Mouse (Mus musculus) heart, adult 18-20 months (tissue): ENCODE data around the gene Zc2hc1c. TPM values are rescaled to one million over a fixed set of nuclear protein-coding genes. Genes with fewer than 3 reads are reported as not detected.

Source experiments
- DNase-seq, 2 experiments: peaks; one replicate each; pipeline ENCODE4 v3.0.0; 2021 to 2022; ENCODE audit warnings: mixed read lengths in 1 of 2
- microRNA-seq, 2 experiments: library from miRNA; unstranded; fragments of <30 nt; microRNA quantifications; one replicate each; pipeline ENCODE4 v1.2.0; 2022
- total RNA-seq, 2 experiments: library from RNA; stranded (reverse); gene quantifications; 2 replicates each; pipeline ENCODE4 v1.2.3; 2021

The Zc2hc1c gene
- total RNA-seq, 2 experiments from 2014 or later = 1.7 to 2.3 TPM

DNA sequence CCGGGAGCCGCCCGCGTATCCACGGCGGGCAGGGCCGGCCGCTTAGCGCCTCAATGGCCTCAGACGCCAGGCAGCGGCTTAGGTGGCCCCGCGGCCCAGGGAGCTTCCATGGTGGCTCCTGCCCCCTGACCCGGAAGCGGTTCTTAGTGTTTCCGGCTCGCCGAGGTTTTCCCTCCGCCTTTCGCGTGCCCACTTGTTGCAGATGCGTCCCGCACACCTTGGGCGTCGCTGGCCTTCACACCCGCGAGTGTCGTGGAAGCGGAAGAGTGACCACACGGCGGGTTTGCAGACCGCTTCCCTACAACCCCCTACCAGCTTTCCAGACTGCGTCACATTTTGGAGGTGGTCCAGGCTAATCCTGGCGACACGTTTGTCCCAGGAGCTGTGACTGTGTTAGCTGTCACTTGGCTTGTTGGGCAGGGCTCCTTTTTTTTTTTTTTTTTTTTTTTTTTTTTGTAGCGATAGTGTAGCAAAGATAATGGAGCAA is 50.9 kb downstream of the Zc2hc1c start, which contains the start of gene Nek9:
TSS of gene Nek9 (minus strand) at position 120 of the 487 bp plus-strand sequence.
- DNase-seq = peak; percentile 94 to 98

DNA sequence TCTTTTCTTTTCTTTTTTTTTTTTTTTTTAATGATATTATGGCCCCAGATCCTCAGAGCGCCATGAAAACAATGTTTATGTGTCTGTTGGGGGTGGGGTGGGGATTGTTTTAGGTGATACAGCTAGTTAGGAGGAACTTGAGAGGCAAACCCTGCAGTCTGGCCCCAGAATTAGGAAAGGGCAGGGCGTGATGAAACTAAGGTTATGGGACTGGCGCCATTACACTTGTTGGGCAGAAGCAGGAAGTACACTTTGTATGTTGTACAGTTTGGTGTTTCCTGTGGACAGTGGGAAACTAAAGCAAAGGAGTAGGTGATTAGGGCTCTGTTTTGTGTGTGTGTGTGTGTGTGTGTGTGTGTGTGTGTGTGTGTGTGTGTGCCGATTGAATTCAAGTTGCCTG is 51.6 kb downstream of the Zc2hc1c start:
- DNase-seq = peak; percentile 38 to 45

DNA sequence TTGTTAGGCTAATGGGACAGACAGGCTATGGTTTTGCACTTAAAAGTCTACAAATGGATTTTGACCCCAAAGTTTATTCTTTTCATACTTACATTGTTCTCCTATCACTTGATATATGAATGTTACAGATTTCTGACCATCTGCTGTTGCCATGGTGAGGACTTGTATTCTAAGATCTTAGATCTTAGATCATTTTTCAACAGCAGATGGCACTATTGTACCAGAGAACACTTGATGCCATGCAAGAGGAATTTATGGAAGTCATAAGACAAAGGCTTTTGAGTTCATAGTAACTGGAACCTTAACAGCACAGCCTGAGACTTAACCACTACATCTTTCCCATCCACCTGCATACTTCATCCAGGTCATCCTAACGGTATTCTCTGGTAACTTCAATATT is 52.7 kb downstream of the Zc2hc1c start:
- peak; percentile 42 to 80 for DNase-seq

DNA sequence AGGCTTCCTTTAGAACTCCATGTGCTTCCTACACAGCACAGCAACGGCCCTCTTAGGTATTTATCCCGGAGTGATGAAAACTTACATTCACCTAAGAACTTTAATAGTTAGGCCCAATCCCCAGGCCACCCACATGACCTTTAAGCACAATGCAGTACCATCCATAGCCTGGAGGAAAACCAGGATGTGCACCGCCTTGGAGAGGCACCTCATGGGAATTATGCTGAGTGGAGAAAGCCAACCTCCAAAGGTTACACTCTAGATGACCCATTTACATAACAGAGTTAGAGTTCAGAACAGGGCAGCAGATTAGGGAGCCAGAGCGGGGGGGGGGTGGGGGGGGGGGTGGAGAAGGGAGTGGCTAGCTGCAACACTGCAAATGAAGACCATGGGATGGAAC is 53.9 kb downstream of the Zc2hc1c start:
- DNase-seq = no peak

DNA sequence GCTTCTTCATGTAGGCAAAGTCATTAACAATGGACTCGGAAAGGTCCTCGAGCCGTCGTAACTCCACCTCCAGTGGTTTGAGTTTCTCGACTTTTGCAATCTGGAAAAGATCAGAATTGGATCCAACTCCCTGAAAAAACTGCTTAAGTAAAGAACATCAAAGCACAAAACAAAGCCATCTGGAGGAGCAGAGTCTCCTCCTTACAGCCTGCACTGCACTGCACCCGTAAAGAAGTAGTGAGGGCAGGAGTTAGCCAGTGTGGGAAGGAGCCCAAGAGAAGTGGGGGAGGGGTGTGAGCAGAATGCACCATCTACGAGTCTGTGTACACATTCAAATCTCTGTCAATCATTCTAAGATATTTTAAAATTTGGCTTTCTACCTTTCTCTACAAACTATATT is 55.9 kb downstream of the Zc2hc1c start:
- DNase-seq = no peak

DNA sequence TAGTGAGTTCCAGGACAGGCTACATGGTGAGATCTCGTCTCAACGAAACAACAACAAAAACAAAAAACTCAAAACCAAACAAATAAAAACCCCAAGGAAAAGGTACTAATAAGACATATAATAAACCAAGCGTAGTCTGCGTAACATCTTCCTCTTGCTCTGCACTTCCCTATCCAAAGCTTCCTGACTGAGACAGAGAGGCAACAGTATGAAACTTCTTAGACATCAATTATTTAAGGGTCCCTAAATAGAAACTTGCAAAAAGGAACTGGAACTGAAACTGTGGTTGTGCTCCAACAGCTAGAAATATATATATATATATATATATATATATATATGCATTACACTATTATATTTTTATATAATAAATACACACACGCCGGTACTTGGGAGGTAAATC is 57.2 kb downstream of the Zc2hc1c start:
- DNase-seq = no peak

DNA sequence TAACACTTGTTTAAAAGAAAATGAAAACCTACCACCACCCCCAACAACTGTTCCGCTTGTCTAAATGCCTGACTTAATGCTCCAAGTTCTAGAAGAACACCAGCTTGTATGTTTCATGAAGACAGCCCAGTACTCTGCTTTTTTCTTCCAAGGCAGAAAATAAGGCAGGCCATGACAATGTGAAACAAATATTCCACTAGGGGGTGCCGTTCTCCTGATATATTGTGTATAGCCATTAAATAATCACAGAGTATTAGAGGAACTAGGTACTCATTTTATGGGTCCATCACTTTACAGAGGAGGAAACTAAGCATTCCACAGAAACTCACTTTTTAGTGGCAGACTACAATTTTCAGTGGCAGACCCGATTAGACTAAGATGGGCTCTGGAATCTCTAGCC is 58.0 kb downstream of the Zc2hc1c start:
- peak; percentile 70 to 86 for DNase-seq

DNA sequence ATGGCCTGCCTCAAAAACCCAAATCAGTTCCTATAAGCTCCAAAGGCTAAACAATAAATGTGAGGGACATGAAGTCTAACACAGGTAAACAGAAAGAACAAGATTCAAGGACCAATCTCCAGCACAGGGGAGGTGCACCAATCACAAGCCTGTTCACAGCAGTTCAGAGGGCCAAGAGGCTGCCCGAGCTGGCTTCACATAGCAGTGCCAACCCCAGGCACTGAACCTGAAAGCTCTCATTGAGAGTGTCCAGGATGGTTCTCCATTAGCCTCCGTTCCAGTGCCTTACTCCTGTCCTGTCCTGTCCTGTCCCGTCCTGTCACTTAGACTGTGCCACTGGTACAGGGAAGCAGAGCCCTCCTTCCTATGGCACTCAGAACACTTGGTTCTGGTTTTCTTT is 58.8 kb downstream of the Zc2hc1c start:
- DNase-seq = no peak

GRCm38 (mm10) chr12:85348338-85348737 is 59.9 kb downstream of the Zc2hc1c start:
- peak in 1 of 2 experiments; percentile 68 for DNase-seq

Small RNAs within 50 kb of the gene (microRNA-seq; reads per million reads assigned to microRNA genes)
- 0 to 0.27 reads per million in 2 experiments for gene Mir6938

Other genes starting within 250 kb of the Zc2hc1c start
- 1 to 10 TPM; 1.5 to 2.6 TPM for gene Prox2, start 177.8 kb upstream of the Zc2hc1c start, total RNA-seq
- 100 to 1,000 TPM; 759 to 769 TPM for gene Dlst, start 177.8 kb upstream of the Zc2hc1c start, total RNA-seq
- gene Rps6kl1, start 137.3 kb upstream of the Zc2hc1c start, total RNA-seq = 1 to 10 TPM; 1.4 to 2.1 TPM
- 1 to 10 TPM; 3.8 to 5.3 TPM for gene Pgf, start 110.8 kb upstream of the Zc2hc1c start, total RNA-seq
- 10 to 100 TPM; 43.5 to 48.3 TPM for gene Eif2b2, start 69.1 kb upstream of the Zc2hc1c start, total RNA-seq
- 1 to 10 TPM; 7.9 to 9.5 TPM for gene Mlh3, start 18.0 kb upstream of the Zc2hc1c start, total RNA-seq
- 10 to 100 TPM; 20.5 to 25.2 TPM for gene Acyp1, start 153 bp upstream of the Zc2hc1c start, total RNA-seq
- 100 to 1,000 TPM; 119 to 125 TPM for gene Nek9, start 50.8 kb downstream of the Zc2hc1c start, total RNA-seq
- 100 to 1,000 TPM; 168 to 175 TPM for gene Tmed10, start 86.3 kb downstream of the Zc2hc1c start, total RNA-seq
- 1 to 10 TPM; 2.1 to 5.4 TPM for gene Fos, start 185.3 kb downstream of the Zc2hc1c start, total RNA-seq